In the genomic region with DNA sequence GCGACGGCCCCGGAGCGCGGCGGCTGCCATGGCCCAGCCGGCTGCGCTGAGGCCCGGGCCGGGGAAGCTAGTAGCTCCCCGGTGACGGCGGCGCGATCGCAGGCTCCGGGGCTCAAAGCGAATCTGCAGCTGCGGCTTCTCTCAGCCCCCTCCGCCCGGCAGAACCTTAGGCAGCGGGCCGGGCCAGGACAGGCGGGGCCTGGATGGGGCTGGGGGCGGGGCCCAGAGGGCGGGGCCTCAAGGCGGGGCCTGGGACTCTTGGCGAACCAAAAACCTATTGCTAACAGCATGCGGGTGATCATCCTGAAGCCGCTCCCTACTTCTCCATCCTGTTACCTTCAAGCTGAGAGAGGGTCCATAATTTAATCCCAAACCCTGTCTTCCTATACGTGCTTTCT, we compare ENCODE assay signal across 8 mouse cellular contexts. TPM values are rescaled to one million over a fixed set of nuclear protein-coding genes. Genes with fewer than 3 reads are reported as not detected.
DNase-seq lines count a peak whose midpoint lies in the region; ATAC-seq and TF ChIP-seq lines count a peak whose summit lies in the region.

Cep85l (minus strand) TSS at position 239 of the 398 bp plus-strand sequence.

- 0% methylated on average over 31 of the region's 31 CpGs for WGBS in forebrain, embryonic 16.5 days
- WGBS in lung, adult 2 months = under 1% methylated on average over 30 of the region's 31 CpGs
- WGBS in neural tube, embryonic 15.5 days = under 1% methylated on average over 31 of the region's 31 CpGs

- peak within 1 kb of the TSS; percentile 54 for H3K4me2 ChIP-seq in forebrain, embryonic 16.5 days (ENCODE audit: low read length)
- H3K4me2 ChIP-seq in neural tube, embryonic 15.5 days = peak within 1 kb of the TSS; percentile 64

- ATAC-seq in forebrain, embryonic 16.5 days = peak; percentile 99
- peak; percentile 98 for ATAC-seq in neural tube, embryonic 15.5 days (ENCODE audit: low FRiP score)

- H3K9me3 ChIP-seq in forebrain, embryonic 16.5 days (ENCODE audit: control insufficient read depth, low read length) = no peaks in the 10 kb centered on the region
- no peaks in the 10 kb centered on the region for H3K9me3 ChIP-seq in neural tube, embryonic 15.5 days (replicated peaks)

- H3K36me3 ChIP-seq in forebrain, embryonic 16.5 days (ENCODE audit: control insufficient read depth, insufficient read depth) = no peaks in the 10 kb centered on the region
- H3K36me3 ChIP-seq in neural tube, embryonic 15.5 days = no peaks in the 10 kb centered on the region

- no peaks in the 10 kb centered on the region for H3K27me3 ChIP-seq in forebrain, embryonic 16.5 days (replicated peaks; ENCODE audit: control insufficient read depth, insufficient read depth, low read length)
- no peaks in the 10 kb centered on the region for H3K27me3 ChIP-seq in neural tube, embryonic 15.5 days (replicated peaks)

- peak within 1 kb of the TSS; percentile 99 for H3K9ac ChIP-seq in forebrain, embryonic 16.5 days (replicated peaks; ENCODE audit: low read depth, low read length)
- peak within 1 kb of the TSS; percentile 96 for H3K9ac ChIP-seq in neural tube, embryonic 15.5 days (replicated peaks)

- peak; percentile 76; the same call in 1 of the 2 replicates for TF ChIP-seq POLR2A in lung, adult 2 months (IDR thresholded peaks at IDR 0.05; ENCODE audit: borderline replicate concordance, extremely low read depth, low read depth, low read length)

- H3K4me1 ChIP-seq in forebrain, embryonic 16.5 days (replicated peaks; ENCODE audit: control insufficient read depth, insufficient read depth, low read length) = peaks cover 20% of the 10 kb centered on the region
- H3K4me1 ChIP-seq in lung, adult 2 months (ENCODE audit: control insufficient read depth, insufficient read depth, low read length) = peaks cover 10% of the 10 kb centered on the region
- H3K4me1 ChIP-seq in neural tube, embryonic 15.5 days = peaks cover 27% of the 10 kb centered on the region

- H3K4me3 ChIP-seq in forebrain, embryonic 16.5 days (replicated peaks; ENCODE audit: low read length) = peak within 1 kb of the TSS; percentile 93
- H3K4me3 ChIP-seq in layer of hippocampus, adult 2 months = peak within 1 kb of the TSS; percentile 85
- H3K4me3 ChIP-seq in lung, adult 2 months (replicated peaks; ENCODE audit: extremely low read depth, low read depth, low read length) = peak within 1 kb of the TSS; percentile 85
- H3K4me3 ChIP-seq in neural tube, embryonic 15.5 days (replicated peaks) = peak within 1 kb of the TSS; percentile 79

- TF ChIP-seq CTCF in layer of hippocampus, adult 2 months (conservative IDR thresholded peaks at IDR 0.05) = no peak
- no peak for TF ChIP-seq CTCF in lung, adult 2 months (IDR thresholded peaks at IDR 0.05; ENCODE audit: insufficient read depth, low read length)

- DNase-seq in MEL-GATA-1-ER (ENCODE audit: extremely low read depth, low read depth) = peak; percentile 64
- peak; percentile 89 to 92 for DNase-seq in cerebellum, adult 18-20 months
- peak; percentile 90 to 92 for DNase-seq in heart, postnatal 36 days
- peak; percentile 91 to 95 for DNase-seq in layer of hippocampus, adult 2 months (ENCODE audit: low spot score in 2 of 2)
- peak; percentile 80 for DNase-seq in lung, adult 2 months
- peak; percentile 86 for DNase-seq in testis, postnatal 14 days (ENCODE audit: low spot score)

- peak within 1 kb of the TSS; percentile 96 for H3K27ac ChIP-seq in forebrain, embryonic 16.5 days (ENCODE audit: low read length)
- H3K27ac ChIP-seq in layer of hippocampus, adult 2 months = peak within 1 kb of the TSS; percentile 99
- H3K27ac ChIP-seq in neural tube, embryonic 15.5 days (replicated peaks) = peak within 1 kb of the TSS; percentile 94

- intact Hi-C loops in heart, postnatal 36 days (cut with DNase I) = loop anchor here (2.0 kb wide), 4 partner anchors 17 to 85 kb away; no protein-coding TSS in a partner anchor

RNA-seq across cellular contexts. Expression of gene Cep85l, which starts in this region (rescaled TPM):
- polyA plus RNA-seq in forebrain, embryonic 16.5 days (2015; fragmentation: Nextera tagmentation; extraction: Ambion mirVana) = 8.3 and 9.0 TPM in 2 replicates
- total RNA-seq in heart, postnatal 36 days (2021) = 10 to 100 TPM; 15.4 to 17.5 TPM
- 10 to 100 TPM; 22.8 to 25.1 TPM for total RNA-seq in layer of hippocampus, adult 2 months (2021)
- 6.5 and 7.5 TPM in 2 replicates for polyA plus RNA-seq in lung, adult 2 months (2012; rRNA removed)
- 4.8 and 5.0 TPM in 2 replicates for polyA plus RNA-seq in neural tube, embryonic 15.5 days (2015; fragmentation: Nextera tagmentation; extraction: Ambion mirVana)

Comparison
In these comparisons a context has a peak if more than half of its experiments do, and no peak if none do; other contexts are left out.
1. Peak in every context shown above with its lines: DNase-seq, ATAC-seq, H3K4me3 ChIP-seq and H3K27ac ChIP-seq.